Mouse (Mus musculus): ENCODE data around the gene Ece1. TPM values are rescaled to one million over a fixed set of nuclear protein-coding genes. Genes with fewer than 3 reads are reported as not detected.

The Ece1 gene
- polyA plus RNA-seq, 1 experiment, result 1.7 TPM

GRCm38 (mm10) chr4:137917591-137917990, 55.6 kb downstream of the Ece1 start:
- TF ChIP-seq GATA1 (IDR thresholded peaks at IDR 0.05; ENCODE audit: low read length), result no peak

GRCm38 (mm10) chr4:137918559-137918958, 56.5 kb downstream of the Ece1 start:
- TF ChIP-seq GATA1 (IDR thresholded peaks at IDR 0.05; ENCODE audit: low read length), result no peak

DNA sequence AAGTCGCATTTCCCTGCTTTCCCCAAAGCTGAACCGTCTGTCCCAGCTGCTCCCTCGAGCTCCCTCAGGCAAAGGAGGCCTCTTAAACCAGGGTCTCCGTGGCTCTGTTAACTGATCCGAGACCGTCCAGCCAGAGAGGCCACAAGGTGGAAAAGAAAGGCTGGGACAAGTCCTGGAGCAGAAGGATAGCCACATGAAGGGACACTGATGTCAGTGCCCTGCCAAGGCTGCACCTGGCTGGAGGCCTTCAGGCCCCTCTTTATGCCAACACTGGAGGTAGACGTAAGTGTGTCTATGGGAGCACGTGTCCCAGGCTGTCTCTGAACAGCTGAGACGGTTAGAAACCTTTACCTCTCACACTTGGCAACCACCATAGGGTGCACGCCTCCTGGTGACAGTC, 57.1 kb downstream of the Ece1 start:
- TF ChIP-seq GATA1 (IDR thresholded peaks at IDR 0.05; ENCODE audit: low read length), result no peak

- TF ChIP-seq GATA1 (IDR thresholded peaks at IDR 0.05; ENCODE audit: low read length), result no peak
These were observed 58.0 kb downstream of the Ece1 start for GRCm38 (mm10) chr4:137920005-137920404.

DNA sequence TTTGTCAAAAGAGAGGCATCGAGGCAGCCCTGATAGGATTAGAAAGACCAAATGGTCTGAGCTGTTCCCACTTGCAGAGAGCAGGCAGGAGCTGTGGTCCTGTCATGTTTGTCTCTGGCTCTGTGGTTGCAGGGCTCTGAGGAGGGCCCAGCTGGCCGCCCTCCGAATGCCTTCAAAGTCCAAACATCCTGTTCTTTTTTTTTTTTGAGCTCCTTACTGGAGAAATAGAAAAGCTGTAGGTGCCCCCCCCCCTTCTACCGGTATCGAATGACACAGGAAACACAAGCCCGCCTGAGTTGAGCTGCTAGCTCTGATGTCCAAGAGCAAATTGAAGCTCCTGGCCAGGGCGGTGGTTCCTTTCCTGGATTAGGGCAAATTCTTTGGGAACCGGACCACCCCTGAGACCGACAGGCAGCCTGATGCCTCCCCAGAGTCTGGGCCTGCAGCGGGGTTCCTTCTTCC, 58.5 kb downstream of the Ece1 start:
- TF ChIP-seq GATA1 (IDR thresholded peaks at IDR 0.05; ENCODE audit: low read length), result no peak

DNA sequence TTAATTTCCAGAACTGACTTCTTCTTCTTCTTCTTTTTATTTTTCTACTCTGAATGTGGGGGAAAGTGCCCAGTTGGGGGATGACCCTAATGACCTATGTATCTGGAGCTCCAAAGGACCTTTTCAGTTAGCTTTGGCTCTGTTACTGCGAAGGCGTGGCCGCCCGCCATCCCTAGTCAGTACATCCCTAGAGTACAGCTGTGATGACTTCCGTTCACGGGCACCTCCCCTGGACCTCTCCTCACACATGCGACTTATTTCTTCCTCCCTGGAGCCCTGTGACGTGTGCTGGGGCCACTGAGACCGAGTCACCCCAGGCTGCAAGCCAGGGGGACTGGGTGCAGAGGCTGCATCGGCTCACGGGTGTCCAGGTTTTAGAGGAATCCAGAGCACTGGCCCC, 59.5 kb downstream of the Ece1 start:
- no peak for TF ChIP-seq GATA1 (IDR thresholded peaks at IDR 0.05; ENCODE audit: low read length)

DNA sequence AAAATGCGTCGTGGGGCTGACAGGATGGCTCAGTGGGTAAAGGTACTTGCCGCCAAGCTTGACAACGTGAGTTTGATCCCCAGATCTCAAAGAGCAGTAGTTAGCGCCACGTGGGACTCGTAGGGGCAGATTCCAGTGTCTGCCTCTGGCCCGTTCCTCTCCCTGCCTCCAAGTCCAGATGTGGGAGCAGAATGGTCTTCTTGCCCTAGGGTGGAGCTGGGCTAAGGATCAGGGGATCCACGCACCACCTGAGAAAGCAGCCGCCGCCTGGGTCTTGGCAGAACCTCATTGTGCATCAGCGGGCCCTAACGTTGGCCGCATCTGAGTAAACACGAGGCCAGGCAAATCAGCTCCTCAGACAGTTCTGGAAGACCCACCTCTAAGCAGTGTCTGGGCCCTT, 61.0 kb downstream of the Ece1 start:
- no peak for TF ChIP-seq GATA1 (IDR thresholded peaks at IDR 0.05; ENCODE audit: low read length)

DNA sequence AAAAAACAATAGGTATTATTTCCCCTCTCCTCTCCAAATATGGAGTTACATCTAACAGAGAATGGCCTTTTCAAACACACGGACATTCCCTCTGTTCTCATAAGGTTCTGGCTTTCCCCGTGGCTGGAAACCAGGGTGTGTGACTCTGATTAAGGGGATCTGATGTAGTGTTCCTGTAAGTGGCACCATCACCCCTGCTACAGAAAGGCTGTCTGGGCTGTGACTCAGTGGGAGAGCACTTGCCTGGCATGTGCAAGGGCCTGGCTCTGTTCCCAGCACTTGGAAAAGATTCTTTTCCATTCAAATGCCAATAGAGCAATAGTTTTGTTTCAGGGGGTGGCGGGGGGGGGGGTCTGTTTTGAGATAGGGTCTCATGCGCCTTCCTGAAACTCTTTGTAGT, 63.1 kb downstream of the Ece1 start:
- no peak for TF ChIP-seq GATA1 (IDR thresholded peaks at IDR 0.05; ENCODE audit: low read length)

- TF ChIP-seq GATA1 (IDR thresholded peaks at IDR 0.05; ENCODE audit: low read length), result no peak
These were observed 64.1 kb downstream of the Ece1 start for GRCm38 (mm10) chr4:137926161-137926560.

DNA sequence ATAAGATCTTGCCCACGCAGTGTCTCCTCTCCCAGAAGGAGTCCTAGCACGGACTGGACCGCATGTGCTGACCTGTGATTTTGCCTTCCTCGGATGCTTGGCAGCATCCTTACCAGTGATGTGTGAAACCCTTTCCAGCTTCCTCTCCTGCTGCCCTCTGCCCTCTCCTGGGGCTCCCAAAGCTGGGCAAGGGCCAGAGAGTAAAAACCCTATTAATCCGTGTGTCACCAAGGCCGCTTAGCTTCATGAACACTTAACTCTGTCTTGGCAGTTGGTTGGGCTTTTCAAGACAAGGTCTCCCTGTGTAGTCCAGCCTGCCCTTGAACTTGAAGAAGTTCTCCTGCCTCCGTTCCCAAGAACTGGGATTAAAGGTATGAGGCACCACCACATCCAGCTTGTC, 65.1 kb downstream of the Ece1 start:
- no peak for TF ChIP-seq GATA1 (IDR thresholded peaks at IDR 0.05; ENCODE audit: low read length)

DNA sequence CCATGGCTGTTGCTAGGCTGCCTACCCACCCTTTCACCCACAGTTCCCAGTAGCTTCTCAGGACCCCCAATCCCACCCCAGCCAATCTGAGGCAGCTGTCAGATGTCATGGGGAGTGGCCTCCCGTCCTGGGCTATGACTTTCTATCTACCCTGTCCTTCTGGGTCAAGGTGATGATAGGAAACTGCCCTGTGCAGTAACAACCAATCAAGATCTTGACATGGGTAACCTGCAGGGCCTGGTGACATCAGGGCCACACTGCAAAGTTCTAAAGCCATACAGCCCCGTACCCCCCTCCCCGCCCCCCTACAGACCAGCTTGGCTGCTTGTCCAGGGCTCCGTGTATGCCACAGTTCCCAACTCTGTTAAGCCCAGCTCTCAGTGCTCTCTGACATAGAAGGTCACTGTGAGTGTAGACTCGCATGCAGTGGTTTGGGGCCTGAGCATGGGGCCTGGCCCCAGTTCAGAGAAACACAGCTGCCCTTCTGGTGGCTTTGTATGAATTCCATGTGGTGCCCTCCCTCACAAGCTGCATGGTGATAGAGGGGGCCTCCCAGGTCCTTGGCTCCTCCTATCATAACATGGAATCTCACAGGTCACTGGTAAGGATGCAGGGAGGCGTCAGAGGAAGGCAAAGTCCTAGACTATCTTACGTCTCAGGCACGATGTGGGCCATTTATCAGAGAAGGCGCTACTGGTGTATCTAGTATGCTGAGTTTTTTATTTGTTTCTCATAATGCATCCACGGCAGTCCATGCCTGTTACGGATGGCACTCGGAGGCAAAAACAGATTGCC, 65.9 kb downstream of the Ece1 start:
- TF ChIP-seq GATA1 (IDR thresholded peaks at IDR 0.05; ENCODE audit: low read length), result no peak

- TF ChIP-seq GATA1 (IDR thresholded peaks at IDR 0.05; ENCODE audit: low read length), result no peak
These were observed 66.8 kb downstream of the Ece1 start for GRCm38 (mm10) chr4:137928813-137929212.

DNA sequence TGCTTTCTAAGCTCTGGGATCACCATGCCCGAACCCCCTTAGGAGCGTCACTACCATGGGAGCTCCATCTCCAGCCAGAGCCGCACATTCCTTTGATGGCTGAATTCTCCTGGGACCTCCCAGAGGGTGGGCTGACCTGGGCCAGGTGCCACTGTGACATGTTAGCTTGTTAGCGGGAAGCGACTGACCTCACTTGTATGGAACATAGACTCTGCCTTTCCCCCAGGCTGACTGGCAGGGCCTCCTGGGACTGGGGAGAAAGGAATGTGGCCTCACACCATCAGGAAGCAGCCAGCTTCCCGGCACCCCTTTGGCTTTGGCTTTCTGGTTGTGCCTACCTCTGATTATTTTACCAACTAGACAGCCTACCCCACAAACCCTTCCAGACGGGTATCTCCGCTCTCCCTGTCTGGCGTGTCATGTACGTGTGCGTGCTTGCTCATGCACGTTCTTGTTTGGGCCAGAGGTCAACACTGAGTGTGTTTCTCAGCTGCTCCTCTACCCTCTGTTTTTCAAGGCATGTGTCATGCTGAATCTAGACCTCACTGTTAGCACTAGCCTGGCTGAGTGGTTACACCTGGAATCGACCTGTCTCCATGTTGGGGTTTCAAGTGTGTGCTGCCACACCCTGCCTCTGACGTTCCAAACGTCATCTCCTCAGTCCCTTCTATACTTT, 67.4 kb downstream of the Ece1 start:
- no peak for TF ChIP-seq GATA1 (IDR thresholded peaks at IDR 0.05; ENCODE audit: low read length)

DNA sequence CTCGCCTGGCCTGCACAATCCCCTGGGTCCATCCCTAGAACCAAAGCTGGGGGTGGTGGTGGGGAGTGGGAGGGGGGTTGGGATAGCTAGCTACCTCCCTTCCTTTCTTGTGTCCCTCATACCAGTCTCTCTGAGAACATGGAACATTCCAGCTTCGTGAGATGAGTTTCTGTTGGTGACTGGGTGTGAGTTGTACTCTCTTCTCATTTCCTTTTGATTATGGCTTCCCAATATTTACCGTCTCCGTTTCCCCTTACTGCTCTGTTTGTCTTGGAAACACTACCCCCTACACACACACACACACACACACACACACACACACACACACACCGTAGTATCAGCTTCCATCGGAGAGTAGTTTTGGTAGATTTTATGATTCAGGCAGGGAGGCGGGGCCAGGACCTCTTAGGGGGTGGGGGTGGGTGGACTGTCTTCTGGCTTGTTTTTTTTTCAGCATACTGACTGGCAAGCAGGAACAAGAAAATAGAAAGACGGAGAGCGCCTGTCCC, 68.5 kb downstream of the Ece1 start:
- TF ChIP-seq GATA1 (IDR thresholded peaks at IDR 0.05; ENCODE audit: low read length), result no peak

DNA sequence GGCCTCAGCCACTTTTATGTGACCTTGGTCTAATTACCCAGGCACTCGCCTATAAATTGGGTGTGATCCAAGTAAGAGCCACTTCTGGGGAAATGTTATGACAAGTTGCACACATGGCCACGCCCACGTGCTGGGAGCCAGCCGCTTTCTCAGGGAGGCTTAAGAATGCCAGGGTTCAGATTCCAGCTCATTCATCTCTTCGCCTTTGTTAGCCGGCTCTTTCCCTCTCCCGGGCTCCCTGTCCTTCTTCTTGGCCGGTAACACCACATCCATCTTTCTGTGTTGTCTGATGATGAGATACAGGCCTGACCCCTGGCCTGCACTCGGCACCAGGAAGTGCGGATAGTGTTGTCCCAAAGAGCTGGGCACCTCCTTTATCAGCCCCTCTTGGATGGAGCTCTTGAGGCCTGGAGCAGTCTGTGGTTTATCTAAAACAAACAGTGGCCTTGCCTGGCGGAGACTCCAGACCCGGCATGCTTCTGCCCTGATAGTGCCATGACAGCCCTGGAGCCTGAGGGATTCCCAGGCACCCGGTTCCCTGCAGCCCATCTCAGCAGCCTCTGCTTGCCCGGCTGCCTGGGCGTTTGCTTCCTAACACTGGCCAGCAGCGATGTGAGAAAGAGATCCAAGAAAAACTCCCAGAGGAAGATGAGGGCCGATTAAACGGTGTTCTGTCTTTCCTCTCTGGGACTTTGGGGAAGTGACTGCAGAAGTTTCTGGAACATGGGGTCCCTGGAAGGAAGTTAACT, 69.1 kb downstream of the Ece1 start:
- no peak for TF ChIP-seq GATA1 (IDR thresholded peaks at IDR 0.05; ENCODE audit: low read length)

All from G1E-ER4 (cell line).